Comparison of ENCODE assay signal across 28 mouse cellular contexts in genomic region chr3:93485611-93486010, GRCm38 (mm10). TPM values are rescaled to one million over a fixed set of nuclear protein-coding genes. Genes with fewer than 3 reads are reported as not detected.
"Had no signal": no experiment of that assay in that cellular context is flagged by ENCODE, and none has a peak within 500 bp of the region (broad histone marks: within the 10 kb centered on the region; RNA-seq: fewer than 3 reads in every experiment).

No protein-coding gene starts in this region.

- H3K36me3 ChIP-seq: liver, embryonic 13.5 days; midbrain, embryonic 13.5 days had no signal

- ATAC-seq: midbrain, embryonic 13.5 days; midbrain, embryonic 16.5 days had no signal

- H3K27me3 ChIP-seq: liver, embryonic 13.5 days; midbrain, embryonic 13.5 days had no signal

- H3K4me3 ChIP-seq: layer of hippocampus, adult 2 months; left cerebral cortex, adult 2 months; liver, embryonic 13.5 days; midbrain, embryonic 13.5 days had no signal

- DNase-seq: kidney, postnatal 25 days; layer of hippocampus, postnatal 36 days; liver, embryonic 13.5 days; lung, adult 2 months; thymus, adult 18-20 months; thymus, postnatal 14 days had no signal

RNA-seq across cellular contexts. Expression of gene Tchhl1, which starts 17.1 kb away (rescaled TPM):
- total RNA-seq: layer of hippocampus, adult 2 months; layer of hippocampus, postnatal 10 days; layer of hippocampus, postnatal 36 days; left cerebral cortex, adult 2 months; left cerebral cortex, postnatal 10 days; left cerebral cortex, postnatal 36 days; liver, adult 2 months; megakaryocyte, adult 5-6 weeks; monocyte, adult 5-6 weeks had no signal
- polyA plus RNA-seq: large intestine, adult 2 months; limb, embryonic 11.5 days; limb, embryonic 14.5 days; liver, adult 2 months; liver, embryonic 13.5 days; liver, embryonic 16.5 days; lung, adult 2 months; lung, embryonic 16.5 days; macrophage; midbrain, embryonic 13.5 days; midbrain, embryonic 16.5 days; neural tube, embryonic 11.5 days; neural tube, embryonic 14.5 days; small intestine, adult 2 months; spleen, adult 2 months; stomach, embryonic 16.5 days; testis, adult 2 months had no signal

RNA-seq across cellular contexts. Expression of gene Tchh, which starts 43.5 kb away (rescaled TPM):
- total RNA-seq: monocyte, adult 5-6 weeks had no signal
- polyA plus RNA-seq: small intestine, adult 2 months had no signal
